Mouse (Mus musculus) cortical plate, adult 2 months (tissue): ENCODE measurements around the gene Khdc1b.

ENCODE experiments used
- CTCF ChIP-seq: fragments of 200-500 bp; IDR thresholded peaks from 2 replicates; pipeline ENCODE4 v1.5.1; 2011; ENCODE audit warnings: mild to moderate bottlenecking, control low read depth, low read length; ENCODE audit not compliant: insufficient read depth; ENCODE audit errors: extremely low read depth
- POLR2A ChIP-seq: fragments of 200-500 bp; IDR thresholded peaks from 2 replicates; pipeline ENCODE4 v1.6.1; 2011; ENCODE audit warnings: mild to moderate bottlenecking, low read length, control low read depth; ENCODE audit not compliant: insufficient read depth; ENCODE audit errors: extremely low read depth

- TF ChIP-seq POLR2A (no peak), CTCF (peak; percentile 76)
Measured at GRCm38 (mm10) chr1:21344253-21344652, 39.1 kb upstream of the Khdc1b start.
